Mouse (Mus musculus): ENCODE measurements around the gene Tmbim1. TPM values are rescaled to one million over a fixed set of nuclear protein-coding genes. Genes with fewer than 3 reads are reported as not detected.

Tmbim1 gene
- 38.0 and 41.9 TPM in 2 replicates for total RNA-seq (2012; rRNA removed)

- Histone ChIP-seq H3K27ac (ENCODE audit: insufficient read depth, low read depth, low read length, poor library complexity, severe bottlenecking) (no peak within 1 kb of the TSS), H3K4me1 (ENCODE audit: control insufficient read depth in 2 of 2, insufficient read depth in 2 of 2, low read length in 2 of 2, poor library complexity in 1 of 2) (peaks cover 2 to 23% of the 10 kb centered on the region in 2 experiments; a peak in 3 of 4 replicates), H3K4me3 (ENCODE audit: insufficient read depth in 1 of 2, low read depth in 1 of 2, low read length in 2 of 2, poor library complexity in 1 of 2, severe bottlenecking in 1 of 2) (peak within 1 kb of the TSS; percentile 67 to 75; a peak in 3 of 4 replicates), H3K9ac (ENCODE audit: insufficient read depth, low read depth, low read length, poor library complexity, severe bottlenecking) (peak within 1 kb of the TSS; percentile 80; the same call in 1 of the 2 replicates), H3K36me3 (ENCODE audit: control insufficient read depth, insufficient read depth, low read length, poor library complexity, severe bottlenecking) (no peaks in the 10 kb centered on the region), H3K9me3 (ENCODE audit: control insufficient read depth, insufficient read depth, low read depth, low read length) (no peaks in the 10 kb centered on the region)
- in situ Hi-C loops (cut with MboI; ENCODE audit: low sequenced_read_pairs in 2 of 2, unreplicated experiment in 2 of 2): no loop called here
- TF ChIP-seq ZC3H11A (IDR thresholded peaks at IDR 0.05; ENCODE audit: borderline replicate concordance, low read depth, low read length) (no peak), ZNF384 (IDR thresholded peaks at IDR 0.05; ENCODE audit: low read depth, low read length) (no peak)
- no peak for DNase-seq (ENCODE audit: low read depth, low spot score)
Measured at GRCm38 (mm10) chr1:74305522-74305921, at the start of gene Tmbim1. Gene Tmbim1 (minus strand): TSS chr1:74305622.

GRCm38 (mm10) chr1:74353453-74354229 is 48.2 kb upstream of the Tmbim1 start:
- H3K9ac ChIP-seq (ENCODE audit: insufficient read depth, low read depth, low read length, poor library complexity, severe bottlenecking): no peak overlapping the region; the same call in 1 of the 2 replicates
- no peak overlapping the region for H3K4me3 ChIP-seq (ENCODE audit: insufficient read depth in 1 of 2, low read depth in 1 of 2, low read length in 2 of 2, poor library complexity in 1 of 2, severe bottlenecking in 1 of 2)
- in situ Hi-C loops (cut with MboI; ENCODE audit: low sequenced_read_pairs in 2 of 2, unreplicated experiment in 2 of 2): no loop called here
- no peak for DNase-seq (ENCODE audit: low read depth, low spot score)
- H3K9me3 ChIP-seq (ENCODE audit: control insufficient read depth, insufficient read depth, low read depth, low read length): no peaks in the 10 kb centered on the region
- no peaks in the 10 kb centered on the region for H3K36me3 ChIP-seq (ENCODE audit: control insufficient read depth, insufficient read depth, low read length, poor library complexity, severe bottlenecking)
- H3K4me1 ChIP-seq (ENCODE audit: control insufficient read depth in 2 of 2, insufficient read depth in 2 of 2, low read length in 2 of 2, poor library complexity in 1 of 2): peaks cover 0 to 9% of the 10 kb centered on the region in 2 experiments; a peak in 1 of 4 replicates
- H3K27ac ChIP-seq (ENCODE audit: insufficient read depth, low read depth, low read length, poor library complexity, severe bottlenecking): no peak overlapping the region
- TF ChIP-seq ZC3H11A (IDR thresholded peaks at IDR 0.05; ENCODE audit: borderline replicate concordance, low read depth, low read length) (no peak), HCFC1 (IDR thresholded peaks at IDR 0.05; ENCODE audit: borderline replicate concordance, insufficient read depth, low read length) (no peak), CHD2 (IDR thresholded peaks at IDR 0.05; ENCODE audit: low read depth, low read length) (no peak), MAFK (IDR thresholded peaks at IDR 0.05; ENCODE audit: insufficient read depth, low read depth, low read length) (no peak), ZNF384 (IDR thresholded peaks at IDR 0.05; ENCODE audit: low read depth, low read length) (no peak)

GRCm38 (mm10) chr1:74352532-74353096 is 47.2 kb upstream of the Tmbim1 start:
- H3K27ac ChIP-seq (ENCODE audit: insufficient read depth, low read depth, low read length, poor library complexity, severe bottlenecking): no peak overlapping the region
- no peaks in the 10 kb centered on the region for H3K9me3 ChIP-seq (ENCODE audit: control insufficient read depth, insufficient read depth, low read depth, low read length)
- TF ChIP-seq CHD2 (IDR thresholded peaks at IDR 0.05; ENCODE audit: low read depth, low read length) (no peak), HCFC1 (IDR thresholded peaks at IDR 0.05; ENCODE audit: borderline replicate concordance, insufficient read depth, low read length) (no peak), ZNF384 (IDR thresholded peaks at IDR 0.05; ENCODE audit: low read depth, low read length) (no peak), ZC3H11A (IDR thresholded peaks at IDR 0.05; ENCODE audit: borderline replicate concordance, low read depth, low read length) (no peak), MAFK (IDR thresholded peaks at IDR 0.05; ENCODE audit: insufficient read depth, low read depth, low read length) (no peak)
- in situ Hi-C loops (cut with MboI; ENCODE audit: low sequenced_read_pairs in 2 of 2, unreplicated experiment in 2 of 2): no loop called here
- H3K9ac ChIP-seq (ENCODE audit: insufficient read depth, low read depth, low read length, poor library complexity, severe bottlenecking): no peak overlapping the region
- H3K4me1 ChIP-seq (ENCODE audit: control insufficient read depth in 2 of 2, insufficient read depth in 2 of 2, low read length in 2 of 2, poor library complexity in 1 of 2): peaks cover 0 to 7% of the 10 kb centered on the region in 2 experiments; a peak in 1 of 4 replicates
- H3K4me3 ChIP-seq (ENCODE audit: insufficient read depth in 1 of 2, low read depth in 1 of 2, low read length in 2 of 2, poor library complexity in 1 of 2, severe bottlenecking in 1 of 2): no peak overlapping the region
- H3K36me3 ChIP-seq (ENCODE audit: control insufficient read depth, insufficient read depth, low read length, poor library complexity, severe bottlenecking): no peaks in the 10 kb centered on the region
- DNase-seq (ENCODE audit: low read depth, low spot score): no peak

- Histone ChIP-seq H3K9ac (ENCODE audit: insufficient read depth, low read depth, low read length, poor library complexity, severe bottlenecking) (no peak overlapping the region), H3K4me3 (ENCODE audit: insufficient read depth in 1 of 2, low read depth in 1 of 2, low read length in 2 of 2, poor library complexity in 1 of 2, severe bottlenecking in 1 of 2) (no peak overlapping the region), H3K9me3 (ENCODE audit: control insufficient read depth, insufficient read depth, low read depth, low read length) (no peaks in the 10 kb centered on the region), H3K4me1 (ENCODE audit: control insufficient read depth in 2 of 2, insufficient read depth in 2 of 2, low read length in 2 of 2, poor library complexity in 1 of 2) (peaks cover 0 to 7% of the 10 kb centered on the region in 2 experiments; a peak in 1 of 4 replicates), H3K27ac (ENCODE audit: insufficient read depth, low read depth, low read length, poor library complexity, severe bottlenecking) (no peak overlapping the region), H3K36me3 (ENCODE audit: control insufficient read depth, insufficient read depth, low read length, poor library complexity, severe bottlenecking) (no peaks in the 10 kb centered on the region)
- in situ Hi-C loops (cut with MboI; ENCODE audit: low sequenced_read_pairs in 2 of 2, unreplicated experiment in 2 of 2): no loop called here
- no peak for TF ChIP-seq CHD2 (IDR thresholded peaks at IDR 0.05; ENCODE audit: low read depth, low read length)
- no peak for TF ChIP-seq MAFK (IDR thresholded peaks at IDR 0.05; ENCODE audit: insufficient read depth, low read depth, low read length)
- no peak for TF ChIP-seq ZC3H11A (IDR thresholded peaks at IDR 0.05; ENCODE audit: borderline replicate concordance, low read depth, low read length)
- TF ChIP-seq ZNF384 (IDR thresholded peaks at IDR 0.05; ENCODE audit: low read depth, low read length): no peak
- TF ChIP-seq HCFC1 (IDR thresholded peaks at IDR 0.05; ENCODE audit: borderline replicate concordance, insufficient read depth, low read length): no peak
- DNase-seq (ENCODE audit: low read depth, low spot score): no peak
Measured at GRCm38 (mm10) chr1:74351185-74351769, 45.9 kb upstream of the Tmbim1 start.

Data from ES-E14 (cell line).